Mouse (Mus musculus) stomach, postnatal 0 days (tissue): Measurements from ENCODE around the gene Shisal2a.

Experiments
- CTCF ChIP-seq: IDR thresholded peaks from 2 replicates; pipeline ENCODE4 v1.5.1; 2016; ENCODE audit warnings: antibody characterized with exemption, low read depth, mild to moderate bottlenecking, moderate library complexity
- EP300 ChIP-seq: optimal IDR thresholded peaks from 2 replicates; pipeline ENCODE3; 2016; ENCODE audit warnings: antibody characterized with exemption

DNA sequence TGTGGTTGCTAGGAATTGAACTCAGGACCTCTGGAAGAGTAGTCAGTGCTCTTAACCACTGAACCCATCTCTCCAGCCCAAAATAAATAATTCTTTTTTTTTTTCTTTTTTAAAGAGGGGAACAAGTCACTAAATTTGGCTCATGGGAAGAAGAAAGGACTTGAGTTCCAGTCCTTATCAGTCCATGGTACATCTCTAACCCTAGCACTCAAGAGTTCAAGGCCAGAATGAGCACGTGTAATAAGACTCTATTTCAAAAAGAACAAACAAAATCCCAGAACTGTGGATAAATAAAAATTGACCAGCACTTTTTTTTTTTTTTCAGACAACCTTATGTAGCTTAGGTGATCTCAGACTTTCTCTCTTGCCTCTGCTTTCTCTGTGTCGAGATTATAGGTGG is 46.4 kb downstream of the Shisal2a start:
- no peak for TF ChIP-seq EP300
- TF ChIP-seq CTCF: no peak
